Mouse (Mus musculus): ENCODE measurements around the gene Mepce. TPM values are rescaled to one million over a fixed set of nuclear protein-coding genes. Genes with fewer than 3 reads are reported as not detected.

Gene Mepce
- total and polyA plus RNA-seq, 3 experiments, result 32.7 to 43.7 (median 37.3) TPM

- no peak for TF ChIP-seq ETS1 (conservative IDR thresholded peaks at IDR 0.05; ENCODE audit: low read depth, low read length)
- TF ChIP-seq MAX (IDR thresholded peaks at IDR 0.05; ENCODE audit: low read length), result no peak
- TF ChIP-seq ZNF384 (IDR thresholded peaks at IDR 0.05; ENCODE audit: low read depth, low read length), result peak; percentile 45; the same call in 1 of the 2 replicates
- DNase-seq (ENCODE audit: extremely low read depth), result no peak
- Histone ChIP-seq H3K4me3 (replicated peaks in 1 of 3; ENCODE audit: low read depth in 2 of 3, low read length in 2 of 3, poor library complexity in 1 of 3) (no peak overlapping the region), H3K9ac (ENCODE audit: insufficient read depth, low read depth) (no peak overlapping the region), H3K9me3 (replicated peaks; ENCODE audit: low read length) (no peaks in the 10 kb centered on the region), H3K79me2 (replicated peaks; ENCODE audit: control insufficient read depth, extremely low read depth, insufficient read depth, poor library complexity, severe bottlenecking) (no peaks in the 10 kb centered on the region), H3K27ac (ENCODE audit: insufficient read depth, low read depth) (no peak overlapping the region), H3K27me3 (replicated peaks) (peaks cover 2% of the 10 kb centered on the region), H3K4me2 (ENCODE audit: insufficient read depth, low read depth, poor library complexity, severe bottlenecking) (no peak overlapping the region), H3K4me1 (ENCODE audit: control insufficient read depth in 1 of 2, insufficient read depth in 2 of 2) (peaks cover 0 to 17% of the 10 kb centered on the region in 2 experiments; a peak in 2 of 4 replicates), H3K36me3 (replicated peaks in 1 of 2; ENCODE audit: control insufficient read depth in 1 of 2, insufficient read depth in 1 of 2, low read length in 1 of 2) (peaks cover 0 to 6% of the 10 kb centered on the region in 2 experiments)
- dilution Hi-C loops (cut with MboI; ENCODE audit: extremely low pct_ligation_motif_present, extremely low pct_unique_long_range_greater_than_20kb, low sequenced_read_pairs) (no loop called here), in situ Hi-C loops (cut with MboI; ENCODE audit: low pct_ligation_motif_present, low pct_unique_long_range_greater_than_20kb, low sequenced_read_pairs) (no loop called here)
Measured at GRCm38 (mm10) chr5:137737400-137737940, 50.0 kb downstream of the Mepce start.

- in situ Hi-C loops (cut with MboI; ENCODE audit: low pct_ligation_motif_present, low pct_unique_long_range_greater_than_20kb, low sequenced_read_pairs) (no loop called here), dilution Hi-C loops (cut with MboI; ENCODE audit: extremely low pct_ligation_motif_present, extremely low pct_unique_long_range_greater_than_20kb, low sequenced_read_pairs) (no loop called here)
- Histone ChIP-seq H3K9ac (ENCODE audit: insufficient read depth, low read depth) (no peak overlapping the region), H3K9me3 (replicated peaks; ENCODE audit: low read length) (no peaks in the 10 kb centered on the region), H3K4me1 (ENCODE audit: control insufficient read depth in 1 of 2, insufficient read depth in 2 of 2) (peaks cover 0 to 6% of the 10 kb centered on the region in 2 experiments; a peak in 2 of 4 replicates), H3K36me3 (replicated peaks in 1 of 2; ENCODE audit: control insufficient read depth in 1 of 2, insufficient read depth in 1 of 2, low read length in 1 of 2) (peaks cover 0 to 6% of the 10 kb centered on the region in 2 experiments), H3K27me3 (replicated peaks) (no peaks in the 10 kb centered on the region), H3K4me2 (ENCODE audit: insufficient read depth, low read depth, poor library complexity, severe bottlenecking) (no peak overlapping the region), H3K27ac (ENCODE audit: insufficient read depth, low read depth) (no peak overlapping the region), H3K4me3 (replicated peaks in 1 of 3; ENCODE audit: low read depth in 2 of 3, low read length in 2 of 3, poor library complexity in 1 of 3) (no peak overlapping the region), H3K79me2 (replicated peaks; ENCODE audit: control insufficient read depth, extremely low read depth, insufficient read depth, poor library complexity, severe bottlenecking) (no peaks in the 10 kb centered on the region)
- no peak for TF ChIP-seq ELF1 (IDR thresholded peaks at IDR 0.05; ENCODE audit: low read depth, low read length)
- no peak for TF ChIP-seq TCF12 (IDR thresholded peaks at IDR 0.05; ENCODE audit: low read depth, low read length)
- no peak for TF ChIP-seq SIN3A (IDR thresholded peaks at IDR 0.05; ENCODE audit: low read length)
- TF ChIP-seq E2F4 (IDR thresholded peaks at IDR 0.05; ENCODE audit: insufficient replicate concordance, low read depth, low read length), result no peak
- TF ChIP-seq SMC3 (IDR thresholded peaks at IDR 0.05; ENCODE audit: low read depth, low read length), result no peak
- TF ChIP-seq HCFC1 (IDR thresholded peaks at IDR 0.05; ENCODE audit: low read depth, low read length), result no peak
- TF ChIP-seq CTCF (conservative IDR thresholded peaks at IDR 0.05 in 1 of 2, IDR thresholded peaks at IDR 0.05 in 1 of 2; ENCODE audit: low read depth in 2 of 2, low read length in 2 of 2), result no peak
- no peak for TF ChIP-seq USF1 (IDR thresholded peaks at IDR 0.05; ENCODE audit: low read depth, low read length)
- TF ChIP-seq UBTF (IDR thresholded peaks at IDR 0.05; ENCODE audit: low read depth, low read length), result no peak
- TF ChIP-seq NRF1 (IDR thresholded peaks at IDR 0.05; ENCODE audit: low read depth, low read length), result no peak
- no peak for TF ChIP-seq MAX (IDR thresholded peaks at IDR 0.05; ENCODE audit: low read length)
- no peak for TF ChIP-seq RAD21 (IDR thresholded peaks at IDR 0.05; ENCODE audit: low read depth, low read length)
- TF ChIP-seq MXI1 (IDR thresholded peaks at IDR 0.05; ENCODE audit: low read depth, low read length), result no peak
- no peak for DNase-seq (ENCODE audit: extremely low read depth)
Measured at GRCm38 (mm10) chr5:137734289-137735061, 53.0 kb downstream of the Mepce start.

All from CH12.LX (cell line).